Mouse (Mus musculus): ENCODE measurements around the gene Myrf.

DNA sequence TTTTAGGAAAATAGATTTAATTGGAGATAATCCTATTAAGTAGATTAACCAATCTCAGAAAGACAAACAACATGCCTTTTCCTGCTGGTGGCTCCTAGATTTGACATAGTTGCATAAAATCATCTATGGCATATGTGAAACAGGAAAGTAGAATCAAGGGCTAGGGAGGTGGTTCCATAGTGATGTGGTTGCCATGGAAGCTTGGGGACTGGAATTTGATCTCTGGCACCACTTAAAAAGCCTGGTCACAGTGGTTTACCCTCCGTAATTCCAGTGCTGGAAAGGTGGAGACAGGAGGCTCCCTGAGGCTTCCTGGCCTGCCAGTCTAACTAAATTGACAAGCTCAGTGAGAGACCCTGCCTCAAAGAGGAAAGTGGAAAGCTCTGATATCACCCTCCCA lies 70.1 kb downstream of the Myrf start:
- TF ChIP-seq CTCF (IDR thresholded peaks at IDR 0.05; ENCODE audit: borderline replicate concordance, extremely low read depth, insufficient read depth, insufficient read length) (no peak), POLR2A (IDR thresholded peaks at IDR 0.05; ENCODE audit: borderline replicate concordance, extremely low read depth, insufficient read depth, insufficient read length, poor library complexity, severe bottlenecking) (no peak)
